Mouse (Mus musculus) spleen, adult 2 months (tissue): ENCODE results near the gene Supt7l.

ENCODE experiments used
- CTCF ChIP-seq: fragments of 200-500 bp; IDR thresholded peaks from 2 replicates; pipeline ENCODE4 v1.5.1; 2011; ENCODE audit warnings: mild to moderate bottlenecking, inconsistent platforms; ENCODE audit not compliant: insufficient read depth, insufficient read length, insufficient replicate concordance; ENCODE audit errors: extremely low read depth
- POLR2A ChIP-seq: fragments of 200-500 bp; IDR thresholded peaks from 2 replicates; pipeline ENCODE4 v1.6.1; 2011; ENCODE audit warnings: low read depth, low read length, inconsistent platforms

GRCm38 (mm10) chr5:31571023-31571608 lies 43.5 kb upstream of the Supt7l start:
- no peak for TF ChIP-seq CTCF
- no peak for TF ChIP-seq POLR2A
